ENCODE assay signal across 26 mouse cellular contexts in genomic region chr3:81829525-81829924, GRCm38 (mm10).
A peak's percentile ranks its signal among the peaks of the same experiment; 100 is the strongest.
DNase-seq lines count a peak whose midpoint lies in the region; ATAC-seq and TF ChIP-seq lines count a peak whose summit lies in the region.
"Had no signal": no experiment of that assay in that cellular context is flagged by ENCODE, and none has a peak within 500 bp of the region (broad histone marks: within the 10 kb centered on the region; RNA-seq: fewer than 3 reads in every experiment).

No protein-coding gene starts in this region.

- H3K9me3 ChIP-seq in forebrain, embryonic 15.5 days: no peaks in the 10 kb centered on the region
- no peaks in the 10 kb centered on the region for H3K9me3 ChIP-seq in forebrain, embryonic 10.5 days
- no peaks in the 10 kb centered on the region for H3K9me3 ChIP-seq in forebrain, embryonic 16.5 days (ENCODE audit: control insufficient read depth, low read length)
- H3K9me3 ChIP-seq in heart, embryonic 12.5 days (replicated peaks): no peaks in the 10 kb centered on the region
- H3K9me3 ChIP-seq: heart, embryonic 15.5 days; intestine, embryonic 15.5 days; lung, embryonic 15.5 days; midbrain, embryonic 12.5 days; neural tube, embryonic 12.5 days had no signal

- H3K36me3 ChIP-seq in forebrain, embryonic 15.5 days: no peaks in the 10 kb centered on the region
- H3K36me3 ChIP-seq in forebrain, embryonic 10.5 days (replicated peaks): no peaks in the 10 kb centered on the region
- H3K36me3 ChIP-seq in forebrain, embryonic 16.5 days (ENCODE audit: control insufficient read depth, insufficient read depth): no peaks in the 10 kb centered on the region
- no peaks in the 10 kb centered on the region for H3K36me3 ChIP-seq in heart, embryonic 12.5 days
- H3K36me3 ChIP-seq: heart, embryonic 15.5 days; intestine, embryonic 15.5 days; lung, embryonic 15.5 days; midbrain, embryonic 12.5 days; neural tube, embryonic 12.5 days had no signal

- H3K27ac ChIP-seq in forebrain, embryonic 15.5 days (replicated peaks): peak overlapping the region; percentile 50; the same call in 1 of the 2 replicates
- H3K27ac ChIP-seq in forebrain, embryonic 10.5 days: no peak overlapping the region
- peak overlapping the region; percentile 29; the same call in 1 of the 2 replicates for H3K27ac ChIP-seq in layer of hippocampus, adult 2 months
- no peak overlapping the region for H3K27ac ChIP-seq in forebrain, embryonic 16.5 days (ENCODE audit: low read length)
- no peak overlapping the region for H3K27ac ChIP-seq in heart, embryonic 12.5 days (ENCODE audit: poor library complexity, severe bottlenecking)
- H3K27ac ChIP-seq: heart, embryonic 15.5 days; intestine, embryonic 15.5 days; lung, embryonic 15.5 days; midbrain, embryonic 12.5 days; neural tube, embryonic 12.5 days; stomach, postnatal 0 days had no signal

- H3K4me1 ChIP-seq in forebrain, embryonic 15.5 days: peaks cover 8% of the 10 kb centered on the region
- peaks cover 8% of the 10 kb centered on the region; the same call in 1 of the 2 replicates for H3K4me1 ChIP-seq in forebrain, embryonic 10.5 days
- no peaks in the 10 kb centered on the region; the same call in 1 of the 2 replicates for H3K4me1 ChIP-seq in forebrain, embryonic 16.5 days (replicated peaks; ENCODE audit: control insufficient read depth, insufficient read depth, low read length)
- no peaks in the 10 kb centered on the region for H3K4me1 ChIP-seq in heart, embryonic 12.5 days (replicated peaks)
- H3K4me1 ChIP-seq: heart, embryonic 15.5 days; intestine, embryonic 15.5 days; lung, embryonic 15.5 days; midbrain, embryonic 12.5 days; neural tube, embryonic 12.5 days had no signal

- H3K4me3 ChIP-seq in forebrain, embryonic 15.5 days: no peak overlapping the region
- no peak overlapping the region for H3K4me3 ChIP-seq in forebrain, embryonic 10.5 days
- no peak overlapping the region for H3K4me3 ChIP-seq in layer of hippocampus, adult 2 months
- no peak overlapping the region for H3K4me3 ChIP-seq in forebrain, embryonic 16.5 days (replicated peaks; ENCODE audit: low read length)
- no peak overlapping the region for H3K4me3 ChIP-seq in heart, embryonic 12.5 days
- H3K4me3 ChIP-seq: erythroblast, embryonic 14.5 days; heart, embryonic 15.5 days; intestine, embryonic 15.5 days; lung, embryonic 15.5 days; midbrain, embryonic 12.5 days; myocyte; neural tube, embryonic 12.5 days had no signal

- no peaks in the 10 kb centered on the region for H3K27me3 ChIP-seq in forebrain, embryonic 15.5 days
- H3K27me3 ChIP-seq in forebrain, embryonic 10.5 days (ENCODE audit: poor library complexity, severe bottlenecking): no peaks in the 10 kb centered on the region
- no peaks in the 10 kb centered on the region for H3K27me3 ChIP-seq in forebrain, embryonic 16.5 days (replicated peaks; ENCODE audit: control insufficient read depth, insufficient read depth, low read length)
- H3K27me3 ChIP-seq in heart, embryonic 12.5 days (replicated peaks): no peaks in the 10 kb centered on the region
- H3K27me3 ChIP-seq: heart, embryonic 15.5 days; intestine, embryonic 15.5 days; lung, embryonic 15.5 days; midbrain, embryonic 12.5 days; neural tube, embryonic 12.5 days had no signal

- H3K4me2 ChIP-seq in forebrain, embryonic 15.5 days (replicated peaks): no peak overlapping the region
- no peak overlapping the region for H3K4me2 ChIP-seq in forebrain, embryonic 16.5 days (ENCODE audit: low read length)
- no peak overlapping the region for H3K4me2 ChIP-seq in heart, embryonic 12.5 days
- H3K4me2 ChIP-seq: heart, embryonic 15.5 days; intestine, embryonic 15.5 days; lung, embryonic 15.5 days; midbrain, embryonic 12.5 days; neural tube, embryonic 12.5 days had no signal

- peak; percentile 57; the same call in 1 of the 2 replicates for ATAC-seq in forebrain, embryonic 15.5 days (replicated peaks)
- peak; percentile 27 for ATAC-seq in forebrain, embryonic 16.5 days
- ATAC-seq in heart, embryonic 12.5 days (ENCODE audit: insufficient number of reproducible peaks, low FRiP score): no peak
- ATAC-seq: intestine, embryonic 15.5 days had no signal

- H3K9ac ChIP-seq in forebrain, embryonic 15.5 days (replicated peaks): no peak overlapping the region
- no peak overlapping the region for H3K9ac ChIP-seq in forebrain, embryonic 16.5 days (replicated peaks; ENCODE audit: low read depth, low read length)
- no peak overlapping the region for H3K9ac ChIP-seq in heart, embryonic 12.5 days
- H3K9ac ChIP-seq: heart, embryonic 15.5 days; intestine, embryonic 15.5 days; lung, embryonic 15.5 days; midbrain, embryonic 12.5 days; neural tube, embryonic 12.5 days had no signal

- no peak for DNase-seq in forebrain, embryonic 10.5 days (ENCODE audit: extremely low spot score, low spot score)
- DNase-seq in layer of hippocampus, adult 2 months (ENCODE audit: low spot score in 2 of 2): no peak
- DNase-seq in layer of hippocampus, adult 11-12 months (ENCODE audit: low spot score): no peak
- DNase-seq in Muller cell, postnatal 12 days (ENCODE audit: inconsistent ontology term): peak; percentile 2
- no peak for DNase-seq in cerebellum, postnatal 36 days
- DNase-seq: adrenal gland, postnatal 14 days; cerebellum, adult 11-12 months; cerebellum, adult 9-11 months; gastrocnemius, postnatal 10 days; kidney, adult 2 months; kidney, postnatal 36 days; layer of hippocampus, postnatal 36 days; right cerebral cortex, postnatal 4 days; thymus, adult 18-20 months; thymus, postnatal 25 days had no signal

- 73% methylated on average over 2 of the region's 2 CpGs for WGBS in forebrain, embryonic 15.5 days
- WGBS in forebrain, embryonic 10.5 days: 89% methylated on average over 2 of the region's 2 CpGs
- WGBS in forebrain, embryonic 16.5 days: no CpG with 5 or more reads among the region's 2 CpGs
- 80% methylated on average over 1 of the region's 2 CpGs for WGBS in heart, embryonic 12.5 days

- no peak for TF ChIP-seq CTCF in layer of hippocampus, adult 2 months (conservative IDR thresholded peaks at IDR 0.05)

Comparison
In these comparisons a context has a peak if more than half of its experiments do, and no peak if none do; other contexts are left out.
1. H3K27ac ChIP-seq: peak in forebrain, embryonic 15.5 days (single experiment) and layer of hippocampus, adult 2 months (single experiment); none in forebrain, embryonic 10.5 days (single experiment), forebrain, embryonic 16.5 days (single experiment) and heart, embryonic 12.5 days (single experiment).